Mouse (Mus musculus) brain, embryonic 14.5 days (tissue): ENCODE data around the gene Cd55.

Experiments
- CTCF ChIP-seq: fragments of 200-500 bp; IDR thresholded peaks from 2 replicates; pipeline ENCODE4 v1.5.1; 2012; ENCODE audit warnings: inconsistent platforms, mild to moderate bottlenecking, moderate library complexity, borderline replicate concordance; ENCODE audit not compliant: insufficient read depth, insufficient read length; ENCODE audit errors: extremely low read depth
- POLR2A ChIP-seq: fragments of 200-500 bp; IDR thresholded peaks from 2 replicates; pipeline ENCODE4 v1.6.1; 2012; ENCODE audit warnings: mild to moderate bottlenecking, inconsistent platforms, borderline replicate concordance; ENCODE audit not compliant: poor library complexity, insufficient read depth, insufficient read length, severe bottlenecking; ENCODE audit errors: extremely low read depth

- TF ChIP-seq CTCF, result no peak
- no peak for TF ChIP-seq POLR2A
These were observed 4.9 kb upstream of the Cd55 start for GRCm38 (mm10) chr1:130467453-130467852.
